Mouse (Mus musculus) frontal cortex, adult 2 months (tissue): Measurements from ENCODE around the gene Gm49776. TPM values are rescaled to one million over a fixed set of nuclear protein-coding genes. Genes with fewer than 3 reads are reported as not detected.

ENCODE experiments used
- DNase-seq, 2 experiments: peaks; one replicate each; pipeline ENCODE4 v3.0.0; 2022; ENCODE audit warnings: low spot score in 1 of 2; ENCODE audit errors: extremely low spot score in 1 of 2
- polyA plus RNA-seq: library from polyadenylated mRNA; depleted of rRNA; stranded (reverse); fragments of >200 nt; gene quantifications from 2 replicates; pipeline ENCODE4 v1.2.3, GENCODE M21; 2012

Gene Gm49776
- polyA plus RNA-seq, 1 experiment: not detected

DNA sequence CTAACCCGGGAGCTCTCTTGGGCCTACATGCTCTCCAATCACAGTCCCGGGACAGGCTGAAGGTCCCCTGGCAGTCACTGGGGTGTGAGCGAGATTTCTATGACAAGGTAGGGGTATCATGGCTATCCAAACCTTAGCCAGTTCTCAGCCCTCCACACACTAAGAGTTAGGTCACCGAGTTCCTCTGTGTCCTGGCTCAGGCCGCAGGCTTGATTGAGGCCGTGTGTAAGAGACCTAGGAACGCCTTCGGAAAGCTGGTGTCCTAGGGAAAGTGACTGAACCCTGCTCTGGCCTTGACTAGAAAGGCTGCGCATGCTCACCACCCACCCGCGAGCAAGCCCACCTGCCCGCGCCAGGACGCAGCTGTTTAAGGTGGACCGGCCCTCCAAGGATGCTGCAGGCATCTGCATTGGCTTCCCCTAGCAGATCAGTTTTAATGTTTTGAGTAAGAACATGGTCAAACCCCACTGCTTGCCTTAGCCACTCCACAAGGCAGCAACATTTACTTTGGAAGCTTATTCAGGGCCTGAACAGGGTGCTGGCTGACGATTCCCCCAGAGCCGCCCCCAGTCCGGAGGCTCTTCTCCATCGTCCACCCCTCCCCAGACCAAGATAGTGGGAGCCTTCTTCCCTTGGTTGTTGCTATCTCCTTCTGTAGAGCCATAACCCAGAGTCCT is 22.6 kb downstream of the Gm49776 start:
- DNase-seq: peak in 1 of 2 experiments; percentile 76

DNA sequence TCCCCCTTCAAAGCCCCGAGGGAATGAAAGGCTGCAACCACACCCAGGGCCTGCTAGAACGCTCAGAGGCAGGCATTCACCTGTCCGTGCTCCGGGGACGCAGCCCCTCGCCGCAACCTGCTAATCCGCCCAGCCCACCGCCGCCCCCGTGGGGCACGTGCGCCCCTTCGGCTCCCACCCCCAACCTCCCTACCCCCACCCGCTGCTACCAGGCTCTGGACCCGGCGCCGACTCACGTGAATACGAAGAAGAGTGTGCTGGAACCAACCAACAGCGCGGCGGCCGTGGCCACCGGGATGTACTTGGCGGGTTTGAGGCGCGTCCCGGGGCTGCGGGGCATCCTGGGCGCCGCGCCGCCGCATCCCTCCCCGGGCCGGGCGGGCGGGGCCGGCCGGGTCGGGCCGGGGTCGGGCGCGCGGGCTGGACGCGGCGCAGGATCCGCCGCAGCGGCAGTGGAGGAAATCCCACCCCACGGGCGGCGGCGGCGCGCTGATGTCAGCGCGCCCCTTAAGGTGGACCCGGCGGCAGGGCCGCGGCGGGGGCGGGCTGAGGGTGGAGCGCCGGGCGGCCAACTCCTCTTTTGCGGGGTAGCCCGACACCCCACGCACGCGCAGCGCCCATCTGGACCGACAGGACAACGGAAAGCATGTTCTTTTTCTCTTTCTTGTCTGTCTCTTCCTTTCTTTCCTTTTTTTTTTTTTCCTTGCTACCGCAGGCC is 23.3 kb downstream of the Gm49776 start, which contains the start of gene Zdhhc8:
TSS of gene Zdhhc8 (minus strand) at position 466 of the 718 bp plus-strand sequence.
- DNase-seq: peak in 1 of 2 experiments; percentile 83

DNA sequence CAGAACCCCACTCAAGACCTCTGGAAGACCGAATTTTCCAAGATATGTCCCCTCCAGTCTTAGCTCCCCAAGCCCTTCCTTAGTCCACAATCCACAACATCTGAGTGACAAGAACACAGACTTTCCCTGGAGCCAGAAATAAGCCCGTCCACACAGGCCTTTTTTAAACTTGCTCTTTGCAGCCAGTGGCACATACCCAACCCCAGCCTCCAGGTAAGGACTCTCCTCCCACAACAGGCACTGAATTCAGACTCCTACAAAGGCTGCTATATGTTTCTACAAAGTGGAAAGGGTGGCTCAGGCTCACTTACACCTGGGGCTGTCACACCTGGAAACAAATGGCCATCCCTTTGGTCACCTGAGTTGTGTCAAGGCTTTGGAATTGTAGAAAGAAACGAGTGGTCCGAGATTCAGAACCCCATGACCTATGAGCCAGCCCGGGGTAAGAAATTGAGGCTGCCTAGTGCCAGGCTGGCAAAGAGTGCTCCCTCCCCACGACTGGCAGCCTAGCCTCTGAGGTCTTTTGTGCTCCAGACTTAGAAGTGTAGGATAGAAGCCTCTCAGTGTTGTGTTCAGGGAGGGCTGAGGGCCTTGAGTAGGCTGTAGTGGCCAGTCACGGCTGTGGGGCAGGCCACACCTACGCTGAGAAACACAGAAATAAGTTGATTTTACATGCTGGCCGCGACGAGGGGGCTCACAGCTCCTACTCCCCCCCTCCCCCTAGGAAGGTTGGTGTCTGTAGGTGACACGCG is 24.0 kb downstream of the Gm49776 start:
- no peak for DNase-seq

DNA sequence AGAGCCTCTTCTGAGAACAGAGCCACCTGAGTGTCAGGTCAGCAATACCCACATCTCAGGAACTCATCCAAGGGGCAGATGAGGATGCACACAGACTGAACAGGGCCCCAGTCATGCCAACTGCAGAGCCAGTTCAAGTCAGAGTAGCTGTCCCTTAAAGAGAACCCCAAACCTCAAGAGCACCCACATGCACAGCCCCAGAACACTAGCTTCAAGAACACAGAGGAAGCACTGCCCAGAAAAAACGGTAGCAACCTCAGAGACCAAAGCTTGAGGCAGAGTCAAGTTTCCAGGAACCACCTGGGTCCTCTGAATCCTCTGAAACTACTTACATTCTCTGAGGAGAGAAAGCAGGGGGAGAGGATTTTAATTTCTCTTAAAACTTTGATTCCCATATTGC is 24.7 kb downstream of the Gm49776 start:
- DNase-seq: no peak

DNA sequence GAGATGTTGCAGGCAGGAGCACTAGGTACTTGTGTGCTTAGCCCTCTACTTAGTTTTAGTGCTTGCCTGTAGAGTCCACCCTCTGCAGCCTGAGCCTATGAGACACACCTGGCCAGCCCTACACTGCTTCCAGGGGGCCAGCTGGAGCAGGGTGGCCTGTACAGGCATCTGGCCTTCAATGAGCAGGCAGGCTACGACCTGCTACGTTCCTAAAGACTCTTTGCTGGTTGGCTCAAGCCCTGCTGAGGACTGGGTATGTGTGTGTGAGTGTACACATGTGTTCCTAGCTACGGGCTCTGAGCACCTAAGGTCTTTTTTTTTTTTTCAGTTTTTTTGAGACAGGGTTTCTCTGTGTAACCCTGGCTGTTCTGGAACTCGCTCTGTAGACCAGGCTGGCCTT is 26.7 kb downstream of the Gm49776 start:
- no peak for DNase-seq

DNA sequence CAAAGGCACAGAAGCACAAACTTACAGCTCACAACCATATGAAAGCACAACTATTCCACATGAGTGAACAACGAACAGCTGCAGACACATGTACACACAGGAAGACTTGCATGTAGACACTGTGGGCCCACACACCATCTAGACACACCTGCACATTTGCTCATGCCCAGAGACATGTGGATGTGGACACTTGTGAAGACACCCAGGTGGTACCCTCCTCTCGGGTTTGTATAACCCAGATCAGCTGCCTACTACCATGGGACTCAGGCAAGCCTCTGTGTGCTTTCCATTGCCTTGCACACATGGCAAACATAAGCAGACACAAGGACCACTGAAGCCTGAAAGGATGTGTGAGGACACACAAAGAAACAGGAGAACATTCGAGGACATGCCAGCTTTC is 27.1 kb downstream of the Gm49776 start:
- no peak for DNase-seq

DNA sequence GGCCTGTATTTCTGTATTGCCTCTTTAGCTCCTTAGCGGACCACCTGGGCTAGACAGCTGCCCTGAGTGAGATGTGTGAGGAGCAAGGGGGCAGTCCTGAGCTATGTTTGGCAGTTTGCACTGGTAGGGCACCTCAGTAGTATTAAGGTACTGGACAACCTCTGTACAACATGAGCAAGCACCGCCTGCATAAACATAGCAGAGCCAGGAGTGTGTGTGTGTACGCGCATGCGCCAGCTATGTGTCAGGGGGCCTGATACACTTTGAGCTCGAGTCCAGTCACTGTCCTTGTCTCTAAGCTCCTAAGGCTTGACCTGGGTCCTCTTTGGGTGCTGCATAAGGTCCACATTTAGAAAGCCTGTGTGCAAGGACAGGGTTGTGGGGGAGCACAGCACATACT is 27.5 kb downstream of the Gm49776 start:
- DNase-seq: no peak

DNA sequence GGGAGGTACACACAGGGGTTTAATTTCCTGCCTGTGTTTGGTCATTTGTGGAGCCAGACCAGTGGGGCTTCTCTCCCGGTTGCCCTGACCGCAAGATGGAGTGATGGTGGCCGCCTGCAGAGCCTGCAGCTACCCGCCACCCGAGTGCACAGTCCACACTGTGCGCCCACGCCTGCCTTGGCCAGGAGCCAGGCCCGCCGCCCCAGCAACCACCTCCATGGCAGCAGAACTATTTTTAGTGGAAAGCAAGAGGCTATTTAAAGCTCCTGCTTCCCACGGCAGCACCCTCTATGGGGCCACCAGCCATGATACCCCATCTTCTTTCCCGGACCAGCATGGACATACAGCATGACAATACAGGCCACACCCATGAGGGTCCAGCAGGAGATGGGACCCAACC is 28.5 kb downstream of the Gm49776 start:
- peak; percentile 87 to 93 for DNase-seq

DNA sequence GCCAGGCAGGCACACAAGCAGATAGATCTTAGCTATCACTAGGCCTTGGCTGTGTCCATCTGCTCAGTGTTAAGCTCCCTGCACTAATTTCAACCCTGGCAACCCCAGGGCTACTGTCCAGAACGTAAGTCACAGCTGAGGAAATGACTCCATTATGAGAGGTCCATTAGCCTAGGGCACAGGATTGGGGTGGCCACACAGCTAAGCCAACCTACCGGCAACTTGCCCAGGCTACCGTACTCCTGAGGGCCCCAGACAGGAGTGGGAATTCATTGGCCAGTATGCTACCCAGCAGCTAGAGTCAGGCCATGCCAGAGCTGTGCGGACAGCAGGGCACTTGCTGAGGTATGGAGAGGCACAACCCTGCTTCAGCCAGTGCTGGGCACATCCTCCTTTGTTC is 29.3 kb downstream of the Gm49776 start:
- DNase-seq: no peak

DNA sequence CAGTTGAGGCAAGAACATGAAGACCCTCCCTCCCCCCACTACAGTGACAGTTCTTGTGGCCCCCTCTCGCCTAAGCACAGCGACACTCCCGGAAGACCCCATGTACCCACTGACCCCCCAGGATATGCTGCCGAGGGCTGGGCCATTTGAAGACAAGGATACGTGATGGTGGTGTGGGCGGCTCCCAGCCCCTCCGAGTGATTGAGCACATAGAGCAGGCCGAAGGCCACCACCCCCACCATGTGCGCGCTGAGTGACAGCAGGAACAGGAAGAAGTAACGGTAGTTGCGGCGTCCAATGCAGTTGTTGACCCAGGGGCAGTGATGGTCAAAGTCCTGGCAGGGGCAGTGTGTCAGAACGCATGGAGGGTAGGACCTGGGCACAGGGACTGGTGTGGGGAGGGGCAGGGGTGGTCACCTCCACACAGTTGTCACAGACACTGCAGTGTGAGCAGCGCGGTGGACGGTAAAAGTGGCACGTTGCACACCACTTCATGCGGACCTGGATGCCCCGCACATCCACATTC is 30.2 kb downstream of the Gm49776 start:
- DNase-seq: no peak

DNA sequence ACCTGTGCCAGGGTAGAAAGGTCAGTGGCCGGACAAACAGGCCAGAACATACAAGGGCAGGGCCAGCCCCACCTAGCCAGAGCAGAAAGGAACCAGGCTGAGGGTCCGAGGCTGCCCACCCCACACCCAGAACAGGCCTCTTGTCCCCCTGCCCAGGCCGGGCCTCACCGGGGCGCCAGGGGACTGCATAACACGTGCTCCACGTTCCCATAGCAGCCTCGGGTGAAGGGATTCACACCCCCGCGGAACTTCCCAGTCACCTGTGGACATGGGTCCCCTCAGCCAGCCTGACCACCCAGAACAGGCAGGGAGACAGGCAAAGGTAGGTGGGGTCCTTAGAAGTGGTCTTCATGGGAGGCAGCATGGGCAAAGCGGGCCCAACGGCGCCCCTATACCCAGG is 30.9 kb downstream of the Gm49776 start:
- no peak for DNase-seq

DNA sequence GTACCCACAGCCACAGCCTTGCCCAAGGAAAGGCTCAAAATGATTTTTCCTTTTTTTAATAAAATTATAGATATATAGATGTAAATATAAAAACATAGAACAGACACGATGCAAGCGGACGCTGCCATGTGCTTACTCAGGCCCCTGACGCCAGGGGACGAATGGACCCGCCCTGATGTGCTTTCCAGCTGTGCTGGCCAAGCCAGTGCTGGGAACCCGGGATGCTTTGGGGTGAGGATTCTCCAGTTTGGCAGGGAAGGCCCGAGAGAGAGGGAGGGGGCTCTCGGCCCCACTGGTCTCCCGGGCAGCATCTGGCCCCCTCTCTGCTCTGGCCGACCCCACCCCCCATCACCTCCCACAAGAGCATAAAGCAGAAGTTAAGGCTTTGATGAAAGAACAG is 35.9 kb downstream of the Gm49776 start:
- no peak for DNase-seq

DNA sequence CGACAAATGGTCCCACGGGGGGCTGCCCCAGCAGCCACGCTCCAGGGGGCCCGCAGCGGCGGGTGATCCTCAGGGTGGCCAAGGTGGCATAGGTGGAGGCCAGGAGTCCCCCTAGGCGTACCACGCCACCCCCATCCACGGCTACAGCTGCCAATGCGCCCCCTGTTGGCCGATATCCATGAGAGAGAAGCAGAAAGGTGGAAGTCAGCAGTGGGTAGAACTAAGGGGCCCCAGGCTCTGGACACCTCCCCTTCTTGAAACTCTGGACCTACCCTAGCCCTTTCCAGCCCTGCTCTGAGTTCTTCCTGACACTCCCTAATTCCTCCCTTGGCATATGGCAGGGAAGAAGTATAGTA is 36.6 kb downstream of the Gm49776 start:
- no peak for DNase-seq

DNA sequence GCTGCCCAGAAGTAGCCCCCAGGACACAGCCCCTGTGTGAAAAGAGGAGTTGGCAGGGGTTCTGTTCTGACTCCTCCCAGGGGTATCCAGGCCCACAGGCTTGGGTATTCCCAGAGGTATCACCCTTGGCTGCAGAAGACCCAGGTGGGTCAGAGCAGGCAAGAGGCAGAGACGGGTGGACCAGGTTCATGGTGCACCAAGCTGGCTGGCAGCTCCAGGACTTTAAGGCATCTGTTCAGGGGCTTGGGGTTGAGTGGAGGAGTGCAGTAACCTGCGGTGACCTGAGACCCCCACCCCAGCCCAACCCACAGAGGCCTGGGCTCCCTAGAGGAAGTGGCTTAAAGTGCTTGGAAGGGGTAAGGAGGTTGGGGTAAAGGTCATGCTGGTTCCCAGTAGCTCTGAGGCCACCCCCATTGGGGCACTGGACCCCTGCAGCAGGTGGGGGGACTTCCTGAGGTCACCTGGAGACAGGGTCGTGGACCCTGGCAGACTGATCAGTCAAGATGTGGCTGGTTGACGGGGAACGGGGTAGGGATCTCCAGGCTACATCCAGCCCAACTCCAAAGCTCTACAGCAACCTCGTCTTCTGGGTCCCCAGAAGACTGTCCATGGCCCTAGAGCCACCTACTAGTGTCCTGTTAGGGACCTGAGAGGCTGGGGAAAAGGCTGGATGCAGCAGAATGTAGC is 37.1 kb downstream of the Gm49776 start:
- no peak for DNase-seq

DNA sequence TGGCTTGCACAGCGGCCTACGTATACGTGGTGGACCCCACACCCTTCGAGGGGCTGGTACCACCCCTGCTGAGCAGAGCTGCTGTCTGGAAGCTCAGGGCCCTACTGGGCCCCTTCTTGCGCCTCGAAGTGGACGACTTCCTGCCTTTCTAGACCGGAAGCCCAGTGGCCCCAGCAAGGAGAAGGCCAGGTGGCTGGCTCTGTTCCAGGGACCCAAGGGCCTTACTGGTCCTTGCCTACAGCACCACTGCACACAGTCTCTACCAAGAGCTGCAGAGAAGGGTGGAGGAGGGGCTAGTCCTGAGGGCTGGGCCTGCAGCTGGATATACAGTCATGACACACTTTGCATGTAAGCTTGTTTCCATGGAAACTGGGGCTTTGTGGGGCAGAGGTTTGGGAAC is 38.1 kb downstream of the Gm49776 start:
- no peak for DNase-seq

DNA sequence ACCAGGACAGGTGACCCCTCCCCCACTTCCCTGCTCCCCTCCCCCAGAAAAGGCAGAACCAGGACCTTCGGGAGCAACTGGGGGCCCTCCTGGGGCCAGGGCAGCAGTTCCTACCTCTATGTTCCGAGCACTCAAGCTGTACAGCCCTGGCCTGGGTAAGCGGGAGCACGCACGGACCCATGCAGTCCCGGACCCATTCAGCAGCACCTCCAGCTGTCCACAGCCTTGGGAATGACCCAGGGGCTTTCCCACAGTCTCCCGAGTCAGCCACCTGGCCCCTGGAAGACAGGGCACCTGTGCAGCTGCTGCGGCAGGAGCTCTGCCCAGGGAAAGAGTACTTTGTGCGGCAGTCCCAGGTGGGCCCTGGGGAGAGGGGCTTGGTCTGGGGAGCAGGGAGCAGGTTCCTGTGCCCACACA is 39.5 kb downstream of the Gm49776 start:
- DNase-seq: no peak

DNA sequence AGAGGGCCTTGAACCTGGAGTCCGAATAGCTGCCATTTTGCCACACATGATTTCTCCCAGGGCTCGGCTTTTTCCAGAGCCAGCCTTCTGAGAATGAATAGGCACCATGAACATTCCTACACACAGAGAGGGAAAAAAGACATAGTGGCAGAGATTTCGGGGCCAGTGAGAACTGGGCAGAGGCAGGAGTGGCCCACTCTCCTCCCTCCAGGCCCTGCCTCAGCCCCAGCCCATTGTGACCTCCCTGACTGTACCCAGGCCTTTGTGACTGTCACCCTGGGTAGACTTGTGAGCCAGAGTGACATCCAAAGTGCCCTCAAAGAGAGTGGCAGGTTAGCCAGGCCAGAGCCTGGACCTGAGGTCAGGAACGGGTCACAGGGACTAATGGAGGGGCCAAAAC is 40.5 kb downstream of the Gm49776 start, which contains the start of gene Ccdc188:
TSS of gene Ccdc188 (plus strand) at position 301 of the 400 bp plus-strand sequence.
- no peak for DNase-seq

DNA sequence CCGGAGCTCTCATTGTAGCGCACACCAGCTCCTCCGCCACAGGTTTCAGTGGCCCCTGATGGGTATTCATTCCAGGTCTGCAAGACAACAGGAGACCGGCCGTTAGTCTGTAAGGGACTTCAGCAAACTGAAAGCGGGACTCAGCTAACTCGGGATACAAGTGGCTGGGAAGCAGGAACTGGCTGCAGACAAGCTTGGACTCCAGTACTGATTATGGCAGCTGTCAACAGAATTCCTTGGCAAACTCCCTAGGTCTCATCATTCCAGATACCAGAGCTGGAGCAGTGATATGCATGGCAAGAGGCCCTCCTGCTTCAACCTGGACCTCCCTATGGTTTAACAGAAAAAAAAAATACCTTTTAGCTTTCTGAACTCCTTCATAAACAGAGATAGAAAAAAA is 43.3 kb downstream of the Gm49776 start:
- no peak for DNase-seq

DNA sequence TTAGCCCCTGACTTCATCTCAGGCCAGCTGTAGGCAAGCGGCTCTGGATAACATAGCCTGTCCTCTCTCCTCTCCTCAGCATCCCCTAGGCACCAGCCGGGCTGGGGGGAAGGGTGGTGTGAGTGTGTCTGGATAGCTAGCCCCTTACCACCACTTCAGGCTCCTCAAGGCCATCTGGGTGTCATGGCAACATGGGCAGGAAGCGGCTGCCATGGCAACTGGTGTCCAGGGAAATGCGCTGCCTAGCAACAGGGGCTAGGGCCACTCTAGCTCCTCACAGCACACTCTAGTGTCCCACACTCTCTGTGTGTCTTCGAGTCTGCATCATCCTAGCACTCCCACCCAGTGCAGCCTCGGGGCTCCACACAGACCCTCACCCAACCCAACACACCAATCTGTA is 44.4 kb downstream of the Gm49776 start:
- DNase-seq: peak in 1 of 2 experiments; percentile 70

DNA sequence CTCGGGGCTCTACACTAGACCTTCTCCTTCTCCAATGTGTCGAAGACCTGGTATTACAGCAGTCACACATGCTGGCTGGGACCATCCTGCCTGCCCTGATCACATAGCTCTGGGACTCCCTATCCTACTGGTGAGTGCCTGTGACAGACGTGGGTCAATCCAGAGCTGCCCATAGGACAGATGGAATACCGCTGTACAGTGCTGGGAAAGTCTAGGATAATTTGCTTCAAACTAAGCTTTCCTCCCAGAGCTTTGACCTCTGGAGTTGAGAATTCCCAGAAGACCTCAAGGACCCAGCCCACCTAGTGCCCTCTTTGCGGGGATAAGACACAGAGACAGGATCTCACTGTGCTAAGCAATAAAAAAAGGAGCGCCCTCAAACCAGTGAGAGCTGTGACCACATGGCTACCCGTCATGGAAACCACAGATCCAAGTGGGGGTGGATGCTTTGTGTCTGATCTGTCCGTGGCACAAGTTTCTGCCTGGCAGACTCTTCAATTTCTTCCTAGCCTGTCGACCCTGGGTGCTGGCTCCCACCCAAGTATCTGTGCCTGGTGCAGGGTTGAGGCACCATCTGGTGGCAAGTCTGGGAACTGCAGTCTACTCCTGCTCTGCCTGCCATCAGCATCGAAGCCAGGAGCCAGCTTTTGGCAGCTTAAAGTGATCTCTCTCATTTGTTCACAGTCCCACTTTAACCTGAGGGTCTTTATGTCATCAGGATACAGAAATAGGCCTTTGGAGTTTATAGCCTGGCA is 46.5 kb downstream of the Gm49776 start:
- peak in 1 of 2 experiments; percentile 98 for DNase-seq
